Mouse (Mus musculus): Measurements from ENCODE around the gene Pced1b. TPM values are rescaled to one million over a fixed set of nuclear protein-coding genes. Genes with fewer than 3 reads are reported as not detected.

The Pced1b gene
- total RNA-seq, 1 experiment from 2014 or later: 9.9 TPM

DNA sequence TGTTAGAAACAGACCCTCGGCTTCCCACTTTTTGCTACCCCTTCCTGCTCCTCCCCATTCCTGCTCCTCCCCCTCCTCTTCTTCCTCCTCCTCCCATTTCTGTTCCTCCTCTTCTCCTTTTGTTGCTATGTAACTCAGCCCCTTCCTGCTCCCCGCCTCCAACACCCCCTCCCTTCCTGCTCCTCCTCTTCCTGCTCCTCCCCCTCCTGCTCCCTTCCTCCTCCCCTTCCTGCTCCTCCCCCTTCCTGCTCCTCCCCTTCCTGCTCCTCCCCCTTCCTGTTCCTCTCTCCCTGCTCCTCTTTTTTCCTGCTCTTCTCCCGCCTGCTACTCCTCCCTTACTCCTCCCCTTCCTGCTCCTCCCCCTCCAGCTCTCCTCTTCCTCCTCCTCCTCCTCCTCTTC is 8.9 kb downstream of the Pced1b start:
- ATAC-seq (replicated peaks; ENCODE audit: low read depth, poor library complexity, severe bottlenecking): no peak

DNA sequence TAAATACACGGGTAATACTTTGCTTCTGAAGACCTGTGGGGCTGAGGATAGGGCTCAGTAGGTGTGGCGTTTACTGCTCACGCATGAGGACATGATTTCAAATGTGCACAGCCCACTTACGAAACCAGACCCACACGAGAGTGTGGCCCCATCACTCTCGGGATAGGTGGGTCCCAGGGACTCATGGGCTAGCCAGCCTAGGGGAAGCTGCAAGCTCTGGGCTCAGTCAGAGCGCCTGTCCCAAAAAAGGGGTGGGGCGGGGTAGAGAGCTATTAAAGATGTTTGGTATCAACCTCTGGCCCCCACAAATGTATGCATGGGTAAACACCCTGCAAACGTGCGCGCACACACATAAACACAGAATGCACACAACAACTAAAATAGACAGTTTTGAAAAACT is 9.5 kb downstream of the Pced1b start:
- no peak for ATAC-seq (replicated peaks; ENCODE audit: low read depth, poor library complexity, severe bottlenecking)

DNA sequence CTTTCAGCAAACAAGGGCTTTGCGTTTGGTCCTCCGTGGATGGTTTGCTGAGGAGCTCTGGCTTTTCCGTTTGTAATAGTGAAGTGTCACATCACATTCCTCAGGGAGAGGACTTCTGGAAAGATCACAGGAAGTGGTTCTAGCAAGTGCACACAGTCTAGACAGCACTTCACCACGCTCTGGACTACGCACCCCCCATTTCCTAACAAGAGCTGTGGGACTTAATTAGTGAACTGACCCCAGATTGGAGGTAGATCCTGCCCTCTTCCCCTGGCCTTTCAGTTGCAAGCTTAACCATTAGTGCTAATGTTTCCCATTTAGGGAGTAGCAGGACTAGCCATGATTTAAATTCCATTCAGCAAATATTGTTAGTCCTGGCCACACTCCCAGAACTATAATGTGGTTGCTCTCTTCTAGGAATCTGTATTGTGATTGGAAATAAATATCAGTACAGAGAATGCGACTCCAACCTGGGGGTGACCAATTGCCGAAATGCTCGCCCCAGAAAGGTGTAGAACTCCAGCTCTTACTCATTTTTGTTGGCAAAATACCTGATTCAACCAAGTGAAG is 10.4 kb downstream of the Pced1b start:
- ATAC-seq (replicated peaks; ENCODE audit: low read depth, poor library complexity, severe bottlenecking): no peak

DNA sequence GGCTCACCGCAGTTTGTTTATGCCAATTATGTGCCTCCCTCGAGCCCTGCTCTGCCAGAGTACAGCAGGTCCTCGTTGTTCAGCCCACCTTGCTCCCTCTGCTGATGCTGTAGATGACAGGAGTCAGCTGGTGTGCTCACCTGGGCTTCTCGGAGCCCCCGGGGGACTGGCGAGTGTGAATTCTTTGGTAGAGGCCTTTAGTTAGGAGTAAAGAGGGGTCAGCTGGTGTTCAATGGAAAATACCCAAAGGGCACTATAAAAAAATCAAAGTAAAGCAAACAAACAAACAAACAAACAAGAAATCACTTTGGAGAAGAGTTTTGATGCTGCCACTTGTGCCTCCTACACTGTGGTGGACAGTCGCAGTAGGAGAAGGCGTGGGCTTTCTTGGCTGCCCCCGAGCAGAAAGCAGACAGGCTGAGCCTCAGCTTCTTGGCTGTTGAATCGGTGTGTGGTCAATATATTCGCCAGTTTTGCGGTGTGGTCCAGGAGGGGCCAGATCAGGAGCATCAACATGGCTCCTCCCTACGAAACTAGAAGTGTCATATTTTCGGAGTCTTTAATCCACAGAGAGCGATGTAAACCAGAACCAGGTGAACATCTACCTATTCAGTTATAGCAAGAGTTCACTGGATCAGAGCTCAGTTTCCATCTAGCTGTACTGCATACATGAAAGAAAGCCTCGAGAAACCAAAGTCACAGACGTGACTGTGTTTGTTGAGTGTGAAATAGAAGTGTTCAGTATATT is 11.8 kb downstream of the Pced1b start:
- no peak for ATAC-seq (replicated peaks; ENCODE audit: low read depth, poor library complexity, severe bottlenecking)

DNA sequence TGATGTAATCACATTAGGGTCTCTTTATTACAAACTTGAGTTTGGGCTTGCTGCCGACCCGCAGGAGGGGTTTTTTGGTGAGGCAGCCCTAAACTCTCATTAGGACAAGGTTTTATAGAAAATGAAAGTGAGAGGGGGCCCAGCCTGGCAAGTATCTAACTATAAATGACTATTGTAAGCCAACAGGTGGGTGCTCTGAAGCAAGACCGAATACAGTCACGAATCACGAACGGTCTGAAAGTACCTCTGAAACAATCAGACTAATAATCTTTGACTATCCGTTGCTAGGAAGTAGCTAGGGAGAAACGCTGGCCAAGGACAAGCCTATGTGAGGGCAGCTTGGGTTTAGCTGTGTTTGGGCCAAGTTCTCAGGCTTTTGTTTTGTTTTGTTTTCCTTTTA is 12.4 kb downstream of the Pced1b start:
- ATAC-seq (replicated peaks; ENCODE audit: low read depth, poor library complexity, severe bottlenecking): no peak

DNA sequence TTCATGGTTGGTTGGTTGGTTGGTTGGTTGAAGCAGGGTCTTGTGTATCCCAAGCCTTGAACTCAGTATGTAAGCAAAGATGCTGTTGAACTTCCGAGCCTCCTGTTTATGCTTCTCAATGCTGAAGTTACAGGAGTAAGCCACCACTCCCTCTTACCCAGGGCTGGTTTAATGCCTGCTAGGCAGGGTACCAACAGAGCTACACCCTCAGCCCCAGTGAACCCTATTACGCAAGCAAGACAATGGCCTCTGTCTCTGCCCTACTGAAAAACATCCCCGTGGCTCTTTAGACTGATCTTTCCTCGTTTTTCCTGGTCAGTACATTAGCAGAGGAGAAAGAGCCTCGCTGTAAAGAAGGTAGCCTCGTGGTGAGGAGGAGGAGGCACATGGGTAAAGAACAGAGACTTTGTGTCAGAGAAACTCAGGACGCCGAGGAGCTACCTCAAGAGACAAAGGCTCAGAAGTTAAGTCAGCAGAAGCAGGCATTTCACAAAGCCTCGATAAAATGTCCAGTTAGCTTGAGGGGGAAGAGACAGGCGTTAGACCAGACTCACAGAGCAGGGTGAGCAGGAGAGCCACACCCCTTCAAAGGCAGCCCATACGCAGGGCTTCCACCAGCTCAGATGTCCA is 13.2 kb downstream of the Pced1b start:
- ATAC-seq (replicated peaks; ENCODE audit: low read depth, poor library complexity, severe bottlenecking): no peak

DNA sequence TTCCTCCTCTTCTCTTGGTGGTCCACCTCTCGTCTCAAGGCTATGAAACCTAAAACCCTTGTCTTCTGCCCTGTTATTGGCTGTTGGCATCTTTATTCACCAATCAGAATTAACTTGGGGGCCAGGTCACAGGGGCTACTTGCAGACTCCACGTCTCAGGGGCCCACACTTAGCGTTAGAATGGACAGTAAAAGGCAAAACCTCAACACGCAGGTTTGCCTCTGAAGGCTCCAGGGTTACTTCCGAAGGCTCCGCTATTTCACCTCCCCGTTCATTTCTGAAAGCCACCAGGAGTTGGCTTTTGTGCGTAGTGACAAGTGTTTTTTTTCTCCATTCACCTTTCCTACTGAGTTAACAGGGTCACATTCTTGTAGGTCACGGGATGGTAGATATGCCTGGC is 15.3 kb downstream of the Pced1b start:
- ATAC-seq (replicated peaks; ENCODE audit: low read depth, poor library complexity, severe bottlenecking): no peak

DNA sequence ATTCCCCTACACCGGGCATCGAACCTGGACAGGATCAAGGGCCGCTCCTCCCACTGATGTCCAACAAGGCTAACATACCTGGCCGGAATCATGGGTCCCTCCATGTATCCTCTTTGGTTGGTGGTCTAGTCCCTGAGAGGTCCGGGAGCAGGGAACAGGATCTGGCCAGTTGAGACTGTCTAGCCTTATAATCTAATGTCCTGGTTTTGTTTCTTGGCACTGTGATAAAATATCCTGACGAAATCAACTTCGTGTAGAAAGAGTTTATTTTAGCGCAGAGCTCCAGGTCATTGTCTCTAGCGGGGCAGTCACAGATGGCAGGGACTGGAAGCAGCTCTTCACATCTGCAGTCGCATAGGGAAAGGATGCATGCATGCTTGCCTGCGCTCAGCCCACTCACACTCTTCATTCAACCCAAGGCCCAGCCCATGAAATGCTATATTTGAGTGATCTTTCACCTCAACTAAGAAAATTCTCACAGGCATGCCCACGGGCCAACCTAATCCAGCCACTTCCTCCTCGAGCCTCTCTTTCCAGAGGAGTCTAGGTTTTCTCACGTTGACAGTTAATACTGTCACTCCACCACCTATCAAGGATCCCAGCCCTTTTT is 19.4 kb downstream of the Pced1b start:
- ATAC-seq (replicated peaks; ENCODE audit: low read depth, poor library complexity, severe bottlenecking): no peak

DNA sequence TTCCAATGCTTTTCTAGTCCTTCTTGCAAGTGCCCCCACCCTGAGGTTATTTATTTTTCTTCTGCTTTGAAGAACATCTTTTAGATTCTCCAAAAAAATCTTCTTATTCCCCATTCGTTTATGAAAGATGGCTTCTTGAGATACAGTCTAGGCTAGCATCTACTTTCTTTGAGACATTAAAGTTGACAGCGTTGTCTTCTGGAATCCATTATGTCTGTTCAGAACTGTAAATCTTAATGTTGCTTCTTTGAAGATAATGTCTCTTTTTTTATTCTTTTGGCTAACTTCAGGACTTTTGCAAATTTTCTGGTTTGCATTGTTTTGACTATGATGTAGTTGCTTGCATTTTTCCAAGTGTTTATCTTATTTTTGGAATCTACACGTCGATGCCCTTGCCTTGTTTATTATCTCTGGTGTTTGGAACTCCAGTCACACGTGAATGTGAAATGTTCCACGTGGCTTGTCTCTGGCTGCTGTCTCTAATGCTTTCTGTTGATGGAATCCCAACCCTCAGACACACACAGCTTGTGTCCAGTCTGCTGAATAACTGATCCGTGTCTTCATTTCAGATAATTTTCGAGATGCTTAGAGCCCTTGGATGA is 20.3 kb downstream of the Pced1b start:
- ATAC-seq (replicated peaks; ENCODE audit: low read depth, poor library complexity, severe bottlenecking): no peak

DNA sequence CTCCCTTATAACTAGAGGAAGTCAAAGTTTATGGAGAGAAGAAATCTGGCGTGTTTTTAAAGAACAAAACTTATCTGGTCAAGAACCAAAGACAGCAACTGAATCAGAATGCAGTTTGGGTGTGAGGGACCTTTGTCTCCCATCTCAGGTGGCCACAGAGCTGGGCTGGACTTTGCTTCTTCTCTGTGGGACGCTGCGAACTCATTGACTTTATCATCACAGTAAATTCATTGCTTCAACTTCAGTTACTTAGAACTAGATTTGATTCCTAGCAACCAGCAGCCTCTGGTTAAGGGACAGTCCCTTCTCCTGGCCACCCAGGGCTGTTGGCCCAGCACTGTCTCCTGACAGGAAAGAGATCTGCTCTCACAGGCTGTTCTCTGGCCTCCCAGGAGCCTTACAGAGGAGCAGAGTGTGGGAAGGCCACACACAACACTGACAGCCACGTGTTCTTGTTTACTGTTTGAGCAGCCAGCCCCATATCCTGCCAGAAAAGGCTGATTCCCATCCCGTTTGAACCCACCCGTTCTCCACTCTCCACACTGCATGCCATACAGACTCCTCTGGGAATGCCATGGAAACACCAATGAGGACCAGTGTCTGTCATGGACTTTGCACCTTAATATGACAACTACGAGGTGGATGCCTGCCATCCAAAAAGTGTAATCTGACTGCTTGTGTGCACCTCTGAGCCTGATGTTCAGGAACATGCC is 25.2 kb downstream of the Pced1b start:
- no peak for ATAC-seq (replicated peaks; ENCODE audit: low read depth, poor library complexity, severe bottlenecking)

DNA sequence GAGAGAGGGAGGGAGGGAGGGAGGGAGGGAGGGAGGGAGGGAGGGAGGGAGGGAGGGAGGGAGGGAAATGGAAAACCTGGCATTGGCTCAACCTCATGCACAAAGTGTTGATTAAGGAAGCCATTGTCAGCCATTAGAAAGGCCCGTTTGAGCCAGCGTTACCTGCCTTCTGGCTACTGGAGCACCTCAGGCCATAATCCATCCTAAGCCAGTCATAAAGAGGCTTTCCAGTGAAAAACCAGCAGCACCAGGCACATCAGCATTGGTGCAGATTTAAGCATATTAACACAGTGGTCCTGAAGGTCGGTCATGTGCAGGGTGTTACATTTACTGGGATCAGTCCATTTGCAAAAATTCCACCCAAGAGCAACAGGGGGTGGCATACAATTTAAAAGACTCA is 25.9 kb downstream of the Pced1b start:
- ATAC-seq (replicated peaks; ENCODE audit: low read depth, poor library complexity, severe bottlenecking): no peak

DNA sequence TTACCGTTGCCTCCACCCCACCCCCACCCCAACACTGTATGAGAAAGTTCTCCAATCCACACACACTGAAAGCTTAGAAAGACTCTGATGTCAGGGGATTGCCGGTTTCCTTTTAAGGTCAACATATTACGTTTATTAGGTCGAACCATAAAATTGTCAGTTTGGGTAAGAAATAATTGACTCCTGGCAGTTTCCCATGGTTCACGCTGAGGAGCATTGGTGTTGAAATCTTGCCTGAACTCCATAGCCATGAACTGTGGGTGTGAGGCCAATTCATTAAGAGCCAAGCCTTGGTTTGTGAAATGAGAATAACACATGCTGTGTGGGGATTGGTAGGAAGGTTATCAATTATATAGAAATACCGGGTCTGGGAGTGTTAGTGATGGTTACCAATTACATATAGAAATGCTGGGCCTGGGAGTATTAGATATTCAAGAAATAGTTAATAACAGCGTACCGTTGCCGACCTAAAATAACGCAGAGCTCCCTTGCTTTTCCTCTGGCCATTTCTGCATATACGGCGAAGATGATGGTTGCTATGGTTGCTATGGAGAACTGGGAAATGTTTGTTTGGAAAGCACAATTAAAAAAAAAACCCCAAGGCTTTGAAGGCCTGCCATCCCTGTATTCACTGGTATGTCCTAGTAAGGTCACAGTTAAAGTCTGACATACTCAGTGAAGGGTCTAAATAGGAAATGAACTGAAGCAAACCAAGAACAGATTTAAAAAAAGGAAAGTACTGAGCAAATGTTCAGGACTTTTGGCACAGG is 28.9 kb downstream of the Pced1b start:
- ATAC-seq (replicated peaks; ENCODE audit: low read depth, poor library complexity, severe bottlenecking): no peak

DNA sequence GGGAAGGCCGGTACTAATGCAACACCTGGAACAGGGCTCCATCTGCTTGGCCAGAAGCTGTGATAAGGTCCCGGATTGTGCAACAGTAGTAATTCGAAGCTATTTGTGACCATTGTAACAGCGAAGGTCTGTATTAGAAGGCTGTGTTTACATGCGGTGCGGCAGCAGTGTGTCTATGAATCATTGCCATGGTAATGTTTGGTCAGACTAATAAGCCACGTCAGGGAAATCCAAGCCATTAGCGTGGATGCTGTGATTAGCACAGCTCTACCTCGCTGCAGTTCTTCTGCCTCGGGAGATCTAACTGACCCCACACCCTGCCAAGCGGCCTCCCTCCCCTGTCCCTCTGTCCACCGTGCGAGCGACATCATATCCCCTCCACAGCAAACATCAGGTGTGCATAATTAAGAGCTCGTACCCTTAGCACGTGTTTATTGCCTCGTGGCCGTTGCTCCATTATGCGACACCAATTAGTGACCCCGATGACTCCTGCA is 29.8 kb downstream of the Pced1b start:
- ATAC-seq (replicated peaks; ENCODE audit: low read depth, poor library complexity, severe bottlenecking): no peak

DNA sequence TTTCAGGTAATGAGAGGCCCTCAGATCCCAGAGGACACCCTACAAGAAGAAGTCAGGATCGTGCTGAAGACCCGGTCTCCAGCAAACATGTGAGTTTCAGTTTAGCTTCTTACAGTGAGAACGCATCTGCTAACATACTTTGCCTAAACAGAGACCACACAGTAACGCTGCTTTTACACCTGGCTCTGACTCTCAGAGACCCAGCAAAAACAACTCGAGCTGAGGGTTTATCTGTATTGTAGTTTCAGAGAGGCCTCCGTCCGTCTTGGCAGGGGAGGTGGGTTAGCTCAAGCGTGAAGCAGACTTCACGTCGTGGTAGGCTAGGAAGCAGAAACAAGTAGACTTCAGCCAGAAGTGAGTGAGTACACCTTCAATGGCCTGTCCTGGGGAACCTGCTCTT is 30.4 kb downstream of the Pced1b start:
- ATAC-seq (replicated peaks; ENCODE audit: low read depth, poor library complexity, severe bottlenecking): no peak

DNA sequence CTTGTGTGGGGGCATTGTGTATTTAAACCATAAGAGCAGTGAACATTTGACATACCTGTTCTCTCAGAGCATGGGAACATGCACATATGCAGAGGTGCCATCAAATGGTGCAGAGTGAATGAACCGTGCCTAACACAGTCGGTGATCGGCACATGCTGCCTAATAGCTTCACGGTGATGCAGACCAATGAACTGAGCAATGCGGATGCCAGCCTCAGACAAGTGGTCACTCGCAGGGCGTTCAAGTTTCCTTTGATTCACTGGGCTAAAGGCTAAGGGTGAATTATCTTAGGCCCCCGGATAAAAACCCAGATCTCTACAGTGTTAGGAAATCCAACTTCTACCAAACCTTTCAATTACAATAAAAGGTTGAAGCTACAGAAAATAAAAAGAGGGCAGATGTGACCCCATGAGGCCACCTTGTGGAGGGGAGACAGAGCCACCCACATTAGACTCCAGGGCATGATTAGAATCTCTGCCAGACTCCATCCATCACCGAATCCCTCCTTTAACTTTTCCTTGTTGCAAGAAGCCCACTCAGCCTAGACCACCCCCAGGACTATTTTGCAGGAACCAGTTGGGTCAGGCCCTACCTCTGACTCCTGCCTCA is 31.5 kb downstream of the Pced1b start:
- ATAC-seq (replicated peaks; ENCODE audit: low read depth, poor library complexity, severe bottlenecking): no peak

DNA sequence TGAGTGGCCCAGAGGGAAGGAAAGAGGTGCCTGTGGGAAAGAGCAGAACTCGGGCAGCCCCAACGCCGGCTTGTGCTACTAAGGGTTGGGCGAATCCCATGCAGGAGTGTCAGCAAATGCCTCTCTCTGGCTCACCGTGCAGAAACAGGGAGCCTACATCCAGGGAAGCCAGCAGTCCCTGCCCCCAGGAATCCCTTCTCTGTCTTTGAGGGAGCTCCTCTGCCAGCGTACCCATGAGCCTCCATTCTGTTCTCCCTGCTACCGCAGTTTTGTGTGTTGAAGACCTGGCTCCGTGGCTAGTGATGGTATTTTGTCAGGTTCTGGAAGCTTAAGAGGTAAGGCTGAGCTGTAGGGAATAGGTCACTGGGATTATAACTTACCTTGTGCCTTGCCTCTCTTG is 33.2 kb downstream of the Pced1b start:
- no peak for ATAC-seq (replicated peaks; ENCODE audit: low read depth, poor library complexity, severe bottlenecking)

DNA sequence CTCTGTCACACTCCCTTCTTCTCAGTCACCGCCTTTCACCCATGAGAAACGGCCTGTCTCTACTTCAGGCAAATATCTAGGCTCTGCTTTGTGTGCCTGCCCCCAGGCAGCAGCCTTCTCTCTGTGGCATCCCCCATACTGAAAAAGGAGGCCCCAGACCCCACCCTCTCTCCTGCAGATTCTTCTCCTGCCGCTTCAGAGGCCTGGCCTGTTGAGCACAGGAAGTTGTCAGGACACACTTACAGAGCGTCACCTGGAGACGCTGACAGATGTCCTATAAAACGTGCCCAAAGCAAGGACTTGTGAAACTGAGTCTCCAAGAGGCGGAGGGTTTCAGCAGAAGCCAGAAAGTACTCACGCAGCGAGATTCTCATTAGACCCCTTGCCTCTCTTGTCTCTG is 33.9 kb downstream of the Pced1b start:
- no peak for ATAC-seq (replicated peaks; ENCODE audit: low read depth, poor library complexity, severe bottlenecking)

DNA sequence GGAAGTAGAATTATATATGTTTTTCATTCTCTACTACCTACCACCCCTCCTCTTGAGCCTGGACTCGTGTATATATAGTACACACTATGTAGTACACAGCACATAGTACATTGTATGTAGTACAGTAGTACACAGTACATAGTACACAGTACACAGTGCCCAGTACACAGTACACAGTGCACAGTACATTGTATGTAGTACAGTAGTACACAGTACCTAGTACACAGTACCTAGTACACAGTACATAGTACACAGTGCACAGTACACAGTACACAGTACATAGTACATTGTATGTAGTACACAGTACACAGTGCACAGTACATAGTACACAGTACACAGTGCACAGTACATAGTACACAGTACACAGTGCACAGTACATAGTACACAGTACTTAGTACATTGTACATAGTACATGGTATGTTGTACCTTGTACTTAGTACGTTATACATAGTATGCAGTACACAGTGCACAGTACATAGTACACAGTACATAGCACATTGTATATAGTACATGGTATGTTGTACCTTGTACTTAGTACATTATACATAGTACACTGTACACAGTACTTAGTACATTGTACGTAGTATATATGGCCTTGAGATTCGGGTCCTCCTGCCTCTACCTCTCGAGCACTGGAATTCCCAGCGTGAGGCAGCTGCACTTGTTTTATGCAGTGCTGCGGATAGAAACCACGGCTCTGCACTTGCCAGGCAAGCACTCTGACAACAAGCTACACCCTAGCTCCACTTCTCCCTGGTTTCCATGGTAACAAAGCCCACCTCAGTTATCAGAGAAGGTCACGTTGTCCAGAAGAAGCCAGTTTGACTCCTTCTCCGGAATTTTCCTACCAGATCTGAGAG is 35.0 kb downstream of the Pced1b start:
- ATAC-seq (replicated peaks; ENCODE audit: low read depth, poor library complexity, severe bottlenecking): no peak

All from common myeloid progenitor, adult 5-6 weeks (primary cell).